Mouse (Mus musculus) hindbrain, postnatal 0 days (tissue): ENCODE measurements around the gene Cldn9. TPM values are rescaled to one million over a fixed set of nuclear protein-coding genes. Genes with fewer than 3 reads are reported as not detected.

Experiments used
- ATAC-seq: fragments of 200-750 bp; cut with Nextera tagmentation; 2 replicates; pipeline ENCODE4 v1.8.0; 2017; ENCODE audit warnings: mild to moderate bottlenecking, moderate TSS enrichment, moderate library complexity
- DNase-seq: peaks from one replicate; pipeline ENCODE4 v3.0.0-alpha.2; 2015; ENCODE audit warnings: low spot score
- H3K27ac ChIP-seq: fragments of 300-500 bp; sonication (generic); 2 replicates; pipeline ENCODE4 v1.5.1; 2014; ENCODE audit warnings: mild to moderate bottlenecking
- H3K27me3 ChIP-seq: fragments of 300-500 bp; sonication (generic); 2 replicates; pipeline ENCODE4 v1.6.1; 2014; ENCODE audit warnings: low read length, mixed read lengths; ENCODE audit not compliant: insufficient read depth
- H3K36me3 ChIP-seq: fragments of 300-500 bp; sonication (generic); 2 replicates; pipeline ENCODE4 v1.6.1; 2014; ENCODE audit warnings: low read length, mixed read lengths; ENCODE audit not compliant: insufficient read depth
- H3K4me1 ChIP-seq: fragments of 300-500 bp; sonication (generic); 2 replicates; pipeline ENCODE4 v1.6.1; 2014; ENCODE audit warnings: antibody characterized with exemption, low read length, mixed read lengths; ENCODE audit not compliant: insufficient read depth
- H3K4me2 ChIP-seq: fragments of 300-500 bp; sonication (generic); 2 replicates; pipeline ENCODE4 v1.6.1; 2014; ENCODE audit warnings: low read depth, mild to moderate bottlenecking, low read length, moderate library complexity, mixed read lengths
- H3K4me3 ChIP-seq: fragments of 300-500 bp; sonication (generic); 2 replicates; pipeline ENCODE4 v1.5.1; 2014; ENCODE audit warnings: low read length
- H3K9ac ChIP-seq: fragments of 300-500 bp; sonication (generic); replicated peaks from 2 replicates; pipeline ENCODE4 v1.6.1; 2014; ENCODE audit warnings: mild to moderate bottlenecking, low read length, moderate library complexity, mixed read lengths
- H3K9me3 ChIP-seq: fragments of 300-500 bp; sonication (generic); 2 replicates; pipeline ENCODE4 v1.6.1; 2016; ENCODE audit warnings: low read length, mixed read lengths
- CTCF ChIP-seq: IDR thresholded peaks from 2 replicates; pipeline ENCODE4 v1.5.1; 2016; ENCODE audit warnings: antibody characterized with exemption, control low read depth, low read depth
- WGBS: fragments of 180-500 bp; shearing (Covaris S2); extraction: QIAGEN DNeasy Blood & Tissue Kit; methylation state at CpG from one replicate; pipeline ENCODE4 v1.1.7; 2014; 5-methylcytosine and 5-hydroxymethylcytosine counted together
- polyA plus RNA-seq: library from polyadenylated mRNA; unstranded; fragments of >200 nt; fragmentation: Nextera tagmentation; extraction: Ambion mirVana; gene quantifications from 2 replicates; pipeline ENCODE4 v1.2.1, GENCODE M21; 2015
- total RNA-seq: library from RNA; depleted of rRNA; stranded (reverse); fragments of >200 nt; gene quantifications from 2 replicates; pipeline ENCODE4 v1.2.3, GENCODE M21; 2014

The Cldn9 gene
- total and polyA plus RNA-seq, 2 experiments from 2014 or later: 1.2 to 1.9 TPM

GRCm38 (mm10) chr17:23721886-23722285 lies 38.1 kb upstream of the Cldn9 start:
- Histone ChIP-seq H3K4me3 (no peak overlapping the region), H3K27me3 (no peaks in the 10 kb centered on the region), H3K4me2 (no peak overlapping the region), H3K9ac (no peak overlapping the region), H3K4me1 (0 out of 2 replicates have a peak, but pooled peaks cover 4% of the 10 kb centered on the region), H3K27ac (no peak overlapping the region), H3K36me3 (no peaks in the 10 kb centered on the region), H3K9me3 (no peaks in the 10 kb centered on the region)
- ATAC-seq (no peak), DNase-seq (no peak)
- WGBS: 75% methylated on average over 2 of the region's 2 CpGs
- TF ChIP-seq CTCF: no peak

- H3K27me3 ChIP-seq: no peaks in the 10 kb centered on the region
Measured at GRCm38 (mm10) chr17:23719455-23719854, 35.6 kb upstream of the Cldn9 start.

GRCm38 (mm10) chr17:23717003-23717402 lies 33.2 kb upstream of the Cldn9 start:
- DNase-seq (no peak), ATAC-seq (no peak)
- Histone ChIP-seq H3K4me1 (no peaks in the 10 kb centered on the region), H3K4me2 (no peak overlapping the region), H3K27ac (no peak overlapping the region), H3K9ac (no peak overlapping the region), H3K36me3 (no peaks in the 10 kb centered on the region), H3K9me3 (no peaks in the 10 kb centered on the region), H3K27me3 (no peaks in the 10 kb centered on the region), H3K4me3 (no peak overlapping the region)
- WGBS: 70% methylated on average over 2 of the region's 2 CpGs
- no peak for TF ChIP-seq CTCF

More at GRCm38 (mm10) chr17:23719455-23719854, 35.6 kb upstream of the Cldn9 start:
- no peak overlapping the region for H3K4me3 ChIP-seq
- 14% methylated on average over 1 of the region's 1 CpGs for WGBS
- no peaks in the 10 kb centered on the region for H3K36me3 ChIP-seq
- no peak overlapping the region for H3K9ac ChIP-seq
- ATAC-seq: no peak
- TF ChIP-seq CTCF: no peak
- no peaks in the 10 kb centered on the region for H3K4me1 ChIP-seq
- no peak overlapping the region for H3K27ac ChIP-seq
- DNase-seq: no peak
- H3K4me2 ChIP-seq: no peak overlapping the region
- no peaks in the 10 kb centered on the region for H3K9me3 ChIP-seq

- 1% methylated on average over 3 of the region's 3 CpGs for WGBS
Measured at GRCm38 (mm10) chr17:23706212-23706611, 22.4 kb upstream of the Cldn9 start.

GRCm38 (mm10) chr17:23705525-23706104 lies 21.8 kb upstream of the Cldn9 start:
- Histone ChIP-seq H3K9me3 (no peaks in the 10 kb centered on the region), H3K27ac (no peak overlapping the region), H3K4me1 (no peaks in the 10 kb centered on the region), H3K36me3 (no peaks in the 10 kb centered on the region), H3K27me3 (no peaks in the 10 kb centered on the region; the same call in 1 of the 2 replicates), H3K9ac (no peak overlapping the region), H3K4me3 (no peak overlapping the region), H3K4me2 (no peak overlapping the region)
- no peak for TF ChIP-seq CTCF
- ATAC-seq: no peak; the same call in 1 of the 2 replicates
- 68% methylated on average over 7 of the region's 7 CpGs for WGBS
- DNase-seq: no peak

More at GRCm38 (mm10) chr17:23706212-23706611, 22.4 kb upstream of the Cldn9 start:
- Histone ChIP-seq H3K27ac (no peak overlapping the region), H3K9ac (no peak overlapping the region), H3K4me1 (no peaks in the 10 kb centered on the region), H3K36me3 (no peaks in the 10 kb centered on the region), H3K4me3 (no peak overlapping the region), H3K9me3 (no peaks in the 10 kb centered on the region), H3K4me2 (no peak overlapping the region), H3K27me3 (no peaks in the 10 kb centered on the region; the same call in 1 of the 2 replicates)
- TF ChIP-seq CTCF: peak; percentile 95
- ATAC-seq: peak; percentile 82
- peak; percentile 86 for DNase-seq

- H3K4me1 ChIP-seq: no peaks in the 10 kb centered on the region
- WGBS: 27% methylated on average over 7 of the region's 7 CpGs
- H3K9ac ChIP-seq: no peak overlapping the region
- no peak overlapping the region for H3K4me2 ChIP-seq
- H3K9me3 ChIP-seq: no peaks in the 10 kb centered on the region
- H3K36me3 ChIP-seq: no peaks in the 10 kb centered on the region
- H3K4me3 ChIP-seq: no peak overlapping the region
- peak; percentile 25 for DNase-seq
- no peak overlapping the region for H3K27ac ChIP-seq
- no peaks in the 10 kb centered on the region; the same call in 1 of the 2 replicates for H3K27me3 ChIP-seq
- no peak; the same call in 1 of the 2 replicates for ATAC-seq
- TF ChIP-seq CTCF: no peak
Measured at GRCm38 (mm10) chr17:23704741-23705140, 20.9 kb upstream of the Cldn9 start.

GRCm38 (mm10) chr17:23703301-23703700 lies 19.5 kb upstream of the Cldn9 start:
- Histone ChIP-seq H3K9me3 (no peaks in the 10 kb centered on the region), H3K36me3 (no peaks in the 10 kb centered on the region), H3K4me2 (no peak overlapping the region), H3K27me3 (no peaks in the 10 kb centered on the region; the same call in 1 of the 2 replicates), H3K9ac (no peak overlapping the region), H3K4me1 (no peaks in the 10 kb centered on the region), H3K27ac (no peak overlapping the region), H3K4me3 (no peak overlapping the region)
- no peak for ATAC-seq
- DNase-seq: no peak
- 76% methylated on average over 9 of the region's 9 CpGs for WGBS
- no peak for TF ChIP-seq CTCF
